Mouse (Mus musculus): Measurements from ENCODE around the gene Angel2.
A peak's percentile ranks its signal among the peaks of the same experiment; 100 is the strongest.
"Not testable (repeated sequence)": the region's sequence is repeated elsewhere in the genome, so short reads cannot be mapped to it uniquely, and the experiment has no call there.

The Angel2 gene

DNA sequence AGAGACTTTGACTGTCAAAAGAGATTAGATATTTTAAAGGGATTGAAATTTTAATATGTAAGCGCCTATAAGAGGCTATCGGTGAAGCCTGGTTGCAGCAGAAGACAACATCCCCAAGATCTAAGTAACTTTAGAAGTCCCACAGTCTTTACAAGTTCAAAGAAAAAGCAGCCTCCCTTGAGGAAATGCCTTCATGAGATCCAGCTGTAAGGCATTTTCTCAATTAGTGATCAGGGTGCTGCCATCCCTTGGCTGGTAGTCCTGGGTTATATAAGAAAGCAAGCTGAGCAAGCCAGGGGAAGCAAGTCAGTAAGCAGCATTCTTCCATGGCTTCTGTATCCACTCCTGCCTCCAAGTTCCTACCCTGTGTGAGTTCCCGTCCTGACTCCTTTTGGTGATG lies at the start of gene Angel2:
Gene Angel2, plus strand, starts transcription at position 301 of the 400 bp plus-strand sequence.
- not testable (repeated sequence) for DNase-seq

- DNase-seq = no peak
Observed at GRCm38 (mm10) chr1:190875751-190876150, 49.2 kb upstream of the Angel2 start.

DNA sequence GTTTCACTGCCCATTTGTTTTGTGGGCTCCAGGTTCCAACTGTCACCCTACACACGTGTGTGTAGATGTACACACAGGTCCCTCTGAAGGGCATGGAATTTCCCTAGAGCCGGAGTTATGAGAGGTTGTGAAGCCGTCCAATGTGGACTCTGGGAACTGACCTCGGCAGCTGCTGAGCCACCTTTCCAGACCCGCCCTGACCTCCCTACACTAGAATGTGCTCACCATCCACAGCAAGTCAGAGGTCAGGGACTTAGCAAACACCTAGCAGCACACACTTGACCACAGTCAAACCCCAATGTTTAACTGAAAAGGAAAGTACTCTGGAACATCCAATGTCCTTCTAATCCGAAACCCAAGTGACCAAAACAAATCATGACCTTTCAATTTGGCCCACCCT lies 44.3 kb upstream of the Angel2 start:
- no peak for DNase-seq

- peak; percentile 54 to 62 for DNase-seq
Observed at GRCm38 (mm10) chr1:190881422-190881821, 43.5 kb upstream of the Angel2 start.

DNA sequence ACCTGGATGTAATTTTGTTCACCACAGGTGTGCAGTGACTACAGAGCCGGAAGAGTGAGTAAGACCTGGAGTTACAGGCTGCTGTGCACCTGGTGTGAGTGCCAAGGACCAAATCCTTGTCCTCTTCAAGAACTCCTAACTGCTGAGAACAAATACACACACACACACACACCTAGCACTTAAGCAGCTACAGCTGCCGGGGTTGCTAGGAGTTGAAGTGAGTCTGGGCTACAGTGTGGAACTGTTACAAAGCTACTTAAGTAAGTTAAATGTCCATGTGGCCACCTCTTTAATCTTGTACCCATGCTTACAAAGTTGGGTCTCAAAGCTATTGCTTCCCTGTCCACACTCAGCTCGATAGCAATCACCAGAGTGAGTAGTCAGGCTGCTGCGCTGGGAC lies 38.9 kb upstream of the Angel2 start:
- DNase-seq = no peak

DNA sequence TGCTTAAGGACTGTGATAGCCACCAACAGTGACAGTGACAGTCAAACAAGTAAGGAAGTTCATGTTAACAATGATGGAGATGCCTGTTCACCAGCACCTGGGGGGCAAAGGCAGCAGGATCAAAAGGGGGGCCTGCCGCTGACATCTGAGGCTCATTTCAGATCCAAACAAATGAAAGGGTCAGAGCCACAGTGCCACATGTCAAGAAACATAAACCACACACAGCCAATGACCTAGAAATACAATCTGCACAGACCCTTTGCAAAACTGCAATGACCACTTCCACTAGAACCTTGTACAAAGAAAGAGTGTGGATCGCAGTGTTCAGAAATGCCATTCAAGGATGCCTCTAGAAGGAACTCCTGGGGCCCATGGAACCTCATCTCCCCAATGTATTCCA lies 36.9 kb upstream of the Angel2 start:
- DNase-seq = no peak

- no peak for DNase-seq
Observed at GRCm38 (mm10) chr1:190888646-190889045, 36.3 kb upstream of the Angel2 start.

- no peak for DNase-seq
Observed at GRCm38 (mm10) chr1:190893559-190894167, 31.2 kb upstream of the Angel2 start.

- DNase-seq = no peak
Observed at GRCm38 (mm10) chr1:190898186-190898585, 26.7 kb upstream of the Angel2 start.

DNA sequence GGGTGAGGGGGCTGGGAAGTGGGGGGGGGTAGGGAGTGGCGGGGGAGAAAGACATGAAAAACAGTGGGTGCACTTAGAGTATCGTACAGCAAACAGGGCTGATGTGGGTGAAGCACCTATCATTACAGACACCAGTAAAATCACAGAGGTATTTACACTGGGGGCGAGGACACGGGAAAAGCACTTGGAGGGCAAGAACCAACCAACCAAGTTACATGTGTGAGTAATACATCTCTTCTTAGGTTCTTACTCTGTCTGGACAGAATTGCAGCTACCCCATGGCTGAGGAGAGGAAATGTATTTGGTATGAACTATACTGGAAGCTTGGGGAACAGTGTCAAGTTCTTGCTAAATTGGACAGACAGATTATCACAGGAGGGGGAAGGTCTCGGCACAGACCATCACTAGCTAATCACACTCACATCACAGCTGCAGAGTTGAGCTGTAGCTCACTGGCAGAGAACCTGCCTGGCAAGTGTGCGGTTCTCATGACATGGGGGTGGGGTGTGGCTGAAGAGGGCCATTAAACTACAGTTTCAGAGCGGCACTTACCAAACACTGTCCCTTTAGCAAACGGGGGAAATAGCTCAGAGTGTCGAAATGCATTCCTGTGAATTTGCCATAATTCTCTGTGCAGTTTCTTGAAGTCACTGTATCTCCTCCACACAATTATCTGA lies 25.9 kb upstream of the Angel2 start:
- no peak for DNase-seq

- DNase-seq = no peak
Observed at GRCm38 (mm10) chr1:190901082-190901481, 23.8 kb upstream of the Angel2 start.

GRCm38 (mm10) chr1:190904136-190904535 lies 20.8 kb upstream of the Angel2 start:
- no peak for DNase-seq

DNA sequence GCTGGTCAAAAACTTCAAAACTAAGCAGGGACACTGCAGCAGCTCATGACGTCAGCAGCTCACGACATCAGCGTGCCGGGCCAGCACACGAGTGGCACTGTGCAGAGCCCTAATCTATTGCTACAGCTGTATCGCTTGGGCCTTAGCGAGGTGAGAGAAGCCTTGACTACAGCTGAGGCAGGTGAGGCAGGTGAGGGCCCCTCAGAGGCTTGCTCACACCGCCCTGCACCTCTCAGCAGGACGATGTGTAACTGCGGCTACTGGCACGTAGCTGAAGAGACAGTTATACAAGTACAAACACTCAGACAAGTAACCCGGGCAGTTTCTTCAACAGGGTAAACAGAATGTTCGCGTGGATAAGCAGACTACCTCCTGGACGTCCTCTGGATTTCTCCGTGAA lies 20.2 kb upstream of the Angel2 start:
- DNase-seq = no peak

DNA sequence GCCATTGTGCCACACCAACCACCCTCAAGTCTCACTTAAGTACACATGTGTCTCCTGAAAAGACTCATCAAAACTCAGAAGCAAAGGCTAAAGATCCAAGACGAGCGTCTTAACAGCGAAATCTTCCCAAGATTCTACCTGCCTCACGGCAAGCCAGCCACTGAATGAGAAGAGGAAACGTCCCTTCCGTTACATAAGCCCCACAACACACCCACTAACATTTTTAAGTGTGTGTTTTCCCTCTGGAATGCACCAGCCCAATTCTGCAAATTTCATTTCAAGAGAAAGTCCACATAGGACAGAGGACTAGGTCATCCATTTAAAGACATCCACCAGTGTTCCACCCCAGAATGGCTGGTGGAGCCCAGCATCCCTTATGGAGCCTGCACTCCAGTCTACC lies 14.1 kb upstream of the Angel2 start:
- no peak for DNase-seq

GRCm38 (mm10) chr1:190911415-190912123 lies 13.3 kb upstream of the Angel2 start, which contains the start of gene Rps6kc1:
TSS of gene Rps6kc1 (minus strand) at chr1:190911770.
- DNase-seq = peak; percentile 82 to 83

- DNase-seq = no peak
Observed at GRCm38 (mm10) chr1:190912623-190913022, 12.3 kb upstream of the Angel2 start.

DNA sequence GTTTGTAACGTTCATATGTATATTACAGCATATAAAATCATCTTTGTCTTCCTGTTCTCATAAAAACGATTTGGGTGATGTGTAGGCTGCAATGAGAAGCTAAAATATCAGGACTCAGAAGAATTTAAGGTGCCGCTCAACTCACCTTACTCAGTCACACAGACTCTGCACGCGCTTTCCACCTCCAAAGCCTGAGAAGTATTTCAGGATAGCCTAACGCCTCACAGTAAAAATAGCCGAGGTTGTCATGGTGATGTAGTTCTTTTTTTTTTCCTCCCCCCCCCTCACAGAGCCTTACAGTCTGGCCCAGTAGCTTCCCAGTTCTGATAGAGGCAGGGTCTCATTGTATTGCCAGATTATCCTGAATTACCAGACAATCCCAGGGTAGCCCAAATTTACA lies 6.0 kb upstream of the Angel2 start:
- no peak for DNase-seq

DNA sequence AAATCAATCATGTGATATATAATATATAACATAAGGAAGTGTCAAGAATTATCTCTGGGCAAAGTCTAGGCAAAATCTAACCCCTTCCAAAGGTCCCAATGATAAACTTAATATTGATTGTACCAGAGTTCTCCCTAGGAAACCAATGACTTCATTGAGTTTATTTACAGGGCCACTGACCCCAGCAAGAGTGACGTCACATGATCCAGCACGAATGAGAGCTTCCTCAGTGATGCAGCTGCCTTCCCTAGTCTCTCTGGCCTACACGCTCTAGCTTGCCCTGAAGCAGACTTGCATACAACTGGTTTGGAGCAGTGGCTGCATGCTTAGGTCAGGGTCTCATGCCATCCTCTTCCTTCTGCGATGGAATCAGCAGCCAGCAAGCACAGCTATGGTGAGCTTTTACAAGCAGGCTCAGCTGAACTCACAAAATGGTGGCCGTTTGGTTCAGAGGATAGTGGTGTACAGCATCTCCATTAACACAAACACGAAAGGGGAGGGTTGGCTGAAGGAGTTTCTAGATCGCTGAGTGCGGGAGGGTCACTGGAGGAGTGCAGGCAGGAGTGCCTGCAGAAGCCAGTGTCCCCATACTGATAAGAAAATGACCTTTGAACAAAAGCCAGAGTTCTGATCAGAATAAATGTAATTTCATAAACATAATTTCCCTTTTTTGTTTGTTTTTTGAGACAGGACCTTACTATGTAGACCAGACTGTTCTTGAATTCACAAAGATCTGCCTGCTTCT lies 5.0 kb upstream of the Angel2 start:
- no peak for DNase-seq

DNA sequence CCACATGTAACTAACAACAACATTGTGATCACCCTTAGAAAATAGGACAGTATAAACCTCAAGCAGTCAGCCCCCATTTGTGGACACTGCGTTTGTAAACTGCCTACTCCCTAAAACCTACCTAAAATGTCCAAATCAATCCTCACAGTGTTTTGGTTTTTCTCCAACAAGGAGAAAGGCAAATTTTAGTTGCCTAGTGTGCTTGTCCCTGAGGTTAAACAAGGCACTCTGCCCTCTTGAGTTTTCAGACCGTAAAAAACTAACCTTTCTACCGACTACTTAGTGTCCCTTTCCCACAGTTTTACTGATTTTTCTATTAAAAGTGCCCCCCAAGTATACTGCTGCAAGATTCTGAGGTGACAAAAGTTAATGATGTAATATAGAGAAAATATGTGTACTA lies 2.4 kb downstream of the Angel2 start:
- DNase-seq = no peak

DNA sequence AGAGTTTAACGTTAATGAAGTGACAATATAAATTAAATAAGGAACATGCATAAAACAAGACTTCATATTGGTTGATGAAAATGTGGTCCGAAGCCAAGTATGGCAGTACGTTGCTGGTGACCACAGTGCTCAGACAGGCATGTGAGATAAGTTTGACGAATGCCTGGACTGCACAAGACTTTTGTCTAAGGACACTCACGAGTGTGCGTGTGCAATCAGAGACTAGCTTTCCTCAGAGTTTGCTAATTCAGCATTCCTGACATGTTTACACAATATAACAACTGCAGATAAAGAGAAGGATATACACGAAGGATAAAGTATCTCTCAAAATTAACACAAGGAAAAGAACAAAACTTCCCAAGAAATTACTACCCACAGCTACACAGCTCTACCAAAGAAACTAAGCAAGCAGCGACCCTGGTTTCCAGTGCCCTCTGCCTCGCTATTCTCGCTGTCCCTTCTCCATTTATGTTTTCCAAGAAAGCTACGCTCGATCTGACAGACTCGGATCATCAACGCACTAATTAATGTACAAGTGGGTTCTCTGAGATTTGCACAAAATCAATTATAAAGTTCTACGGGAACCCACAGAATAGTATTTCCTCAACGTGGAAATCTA lies 2.9 kb downstream of the Angel2 start:
- no peak for DNase-seq

GRCm38 (mm10) chr1:190928370-190929009 lies 3.6 kb downstream of the Angel2 start:
- DNase-seq = peak; percentile 98 to 99

GRCm38 (mm10) chr1:190929010-190929695 lies 4.2 kb downstream of the Angel2 start:
- peak; percentile 37 to 41 for DNase-seq

Data from cerebellum, adult 18-20 months (tissue).